Mouse (Mus musculus) thymus, postnatal 0 days (tissue): ENCODE measurements at regions not wholly inside any gene's neighbourhood (a gene's known extent, or its start where the extent isn't known, plus 50 kb on each side); places are given as distances from the start of the nearest gene placed in this dataset.

Experiments
- DNase-seq: peaks from one replicate; pipeline ENCODE4 v3.0.0-alpha.2; 2015; ENCODE audit warnings: low spot score

GRCm38 (mm10) chr14:101267536-101267935 is 67.4 kb upstream of the Prr30 start:
- no peak for DNase-seq
